Mouse (Mus musculus) heart, embryonic 13.5 days (tissue): Measurements from ENCODE around the gene Fam129b. TPM values are rescaled to one million over a fixed set of nuclear protein-coding genes. Genes with fewer than 3 reads are reported as not detected.

Source experiments
- ATAC-seq: fragments of 200-750 bp; cut with Nextera tagmentation; 2 replicates; pipeline ENCODE4 v1.8.0; 2017; ENCODE audit warnings: moderate TSS enrichment; ENCODE audit not compliant: insufficient number of reproducible peaks, low FRiP score, low TSS enrichment; ENCODE audit errors: extremely low read depth
- H3K27ac ChIP-seq: fragments of 300-500 bp; sonication (generic); replicated peaks from 2 replicates; pipeline ENCODE4 v1.5.1; 2015; ENCODE audit warnings: moderate library complexity, mild to moderate bottlenecking, inconsistent platforms
- H3K27me3 ChIP-seq: fragments of 300-500 bp; sonication (generic); replicated peaks from 2 replicates; pipeline ENCODE4 v1.6.1; 2015; ENCODE audit warnings: mild to moderate bottlenecking, inconsistent platforms
- H3K36me3 ChIP-seq: fragments of 300-500 bp; sonication (generic); 2 replicates; pipeline ENCODE4 v1.6.1; 2015; ENCODE audit warnings: mild to moderate bottlenecking, inconsistent platforms
- H3K4me1 ChIP-seq: fragments of 300-500 bp; sonication (generic); 2 replicates; pipeline ENCODE4 v1.6.1; 2015; ENCODE audit warnings: inconsistent platforms
- H3K4me2 ChIP-seq: fragments of 300-500 bp; sonication (generic); 2 replicates; pipeline ENCODE4 v1.6.1; 2015; ENCODE audit warnings: inconsistent platforms, mild to moderate bottlenecking, moderate library complexity
- H3K4me3 ChIP-seq: fragments of 300-500 bp; sonication (generic); 2 replicates; pipeline ENCODE4 v1.5.1; 2015; ENCODE audit warnings: moderate library complexity, mild to moderate bottlenecking, inconsistent platforms
- H3K9ac ChIP-seq: fragments of 300-500 bp; sonication (generic); 2 replicates; pipeline ENCODE4 v1.6.1; 2015; ENCODE audit warnings: inconsistent platforms, mild to moderate bottlenecking, moderate library complexity
- H3K9me3 ChIP-seq: fragments of 300-500 bp; sonication (generic); 2 replicates; pipeline ENCODE4 v1.6.1; 2016; ENCODE audit warnings: inconsistent platforms
- WGBS: fragments of 180-500 bp; shearing (Covaris S2); methylation state at CpG from one replicate; pipeline ENCODE4 v1.1.7; 2015; ENCODE audit warnings: mixed read lengths; 5-methylcytosine and 5-hydroxymethylcytosine counted together
- polyA plus RNA-seq: library from polyadenylated mRNA; unstranded; fragments of >200 nt; fragmentation: Nextera tagmentation; extraction: Ambion mirVana; gene quantifications from 2 replicates; pipeline ENCODE4 v1.2.1, GENCODE M21; 2015

Fam129b gene
- polyA plus RNA-seq, 1 experiment from 2014 or later, result 46.4 TPM

DNA sequence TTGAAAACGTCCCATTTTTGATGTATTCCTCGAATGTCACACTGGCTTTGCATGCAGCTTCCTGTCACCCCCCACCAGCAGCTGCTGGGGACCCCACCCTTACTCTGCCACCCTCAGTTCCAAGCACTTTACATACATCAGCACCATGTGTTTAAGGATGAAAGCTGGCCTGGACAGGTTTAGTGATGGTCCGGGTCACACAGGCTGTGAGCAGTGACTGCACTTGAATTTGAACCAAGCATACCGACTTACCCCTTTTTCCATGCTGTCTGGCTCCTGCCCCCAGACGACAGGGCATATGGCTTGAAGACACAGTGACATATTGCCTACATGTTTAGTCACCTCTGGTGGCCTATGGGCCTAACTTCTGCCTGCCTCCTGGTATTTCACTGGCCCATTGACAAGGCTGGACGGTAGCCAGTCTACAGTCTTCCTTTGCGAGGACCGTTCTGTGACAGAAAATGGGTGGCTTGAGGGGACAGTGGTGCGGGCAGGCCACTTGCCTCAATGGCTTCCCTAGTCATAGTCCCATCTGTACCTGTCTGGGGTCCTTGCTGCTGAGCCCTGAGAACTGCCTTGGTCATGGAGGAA lies 92.2 kb downstream of the Fam129b start:
- no peaks in the 10 kb centered on the region for H3K9me3 ChIP-seq
- 82% methylated on average over 9 of the region's 9 CpGs for WGBS
- peak overlapping the region; percentile 63 for H3K4me3 ChIP-seq
- H3K9ac ChIP-seq, result peak overlapping the region; percentile 85
- peak overlapping the region; percentile 93 for H3K4me2 ChIP-seq
- no peaks in the 10 kb centered on the region for H3K27me3 ChIP-seq
- peaks cover 64% of the 10 kb centered on the region for H3K4me1 ChIP-seq
- no peak for ATAC-seq
- peaks cover 29% of the 10 kb centered on the region for H3K36me3 ChIP-seq
- H3K27ac ChIP-seq, result peak overlapping the region; percentile 96

DNA sequence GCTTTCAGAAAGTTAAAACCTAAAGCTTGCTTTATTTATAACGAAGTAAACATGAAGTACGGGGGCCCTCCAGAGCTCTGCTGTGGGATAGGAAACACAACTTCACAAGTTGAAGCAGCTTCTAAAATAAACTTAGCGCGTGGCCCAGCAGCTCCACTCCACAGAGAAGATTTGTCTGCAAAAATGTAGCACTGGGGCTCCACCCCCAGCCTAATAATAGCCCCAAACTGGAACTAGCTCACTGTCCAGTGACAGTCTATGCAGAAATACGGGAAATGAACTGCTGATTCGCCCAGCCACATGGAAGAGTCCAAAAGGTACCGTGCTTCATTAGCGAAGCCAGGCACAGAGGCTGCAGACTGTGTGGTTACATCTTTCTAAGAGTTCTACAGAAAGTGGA lies 93.4 kb downstream of the Fam129b start:
- peaks cover 29% of the 10 kb centered on the region for H3K36me3 ChIP-seq
- H3K4me2 ChIP-seq, result peak overlapping the region; percentile 93
- H3K4me1 ChIP-seq, result peaks cover 52% of the 10 kb centered on the region
- no peaks in the 10 kb centered on the region for H3K27me3 ChIP-seq
- H3K9ac ChIP-seq, result peak overlapping the region; percentile 68
- peak overlapping the region; percentile 90 for H3K27ac ChIP-seq
- WGBS, result 54% methylated on average over 8 of the region's 8 CpGs
- ATAC-seq, result no peak
- H3K9me3 ChIP-seq, result no peaks in the 10 kb centered on the region
- H3K4me3 ChIP-seq, result peak overlapping the region; percentile 22

DNA sequence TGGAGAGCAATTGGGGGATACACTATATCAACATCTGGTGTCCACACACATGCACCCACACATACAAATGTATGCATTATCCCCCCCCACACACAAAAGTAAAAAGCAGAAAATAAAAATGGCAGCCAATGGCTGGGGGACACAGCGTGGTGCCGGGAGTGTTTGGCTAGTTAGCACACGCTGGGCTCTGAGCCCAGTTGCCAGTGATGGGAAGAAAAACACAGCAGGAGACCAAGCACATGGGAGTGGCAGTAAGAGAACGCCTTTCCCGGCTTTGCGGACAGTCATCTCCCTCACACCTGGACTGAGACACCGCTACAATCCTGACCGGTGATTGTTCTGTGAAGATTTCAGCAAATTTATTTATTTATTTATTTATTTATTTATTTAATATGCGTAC lies 95.3 kb downstream of the Fam129b start:
- H3K27ac ChIP-seq, result no peak overlapping the region
- no peak overlapping the region for H3K4me3 ChIP-seq
- H3K9ac ChIP-seq, result no peak overlapping the region
- no peaks in the 10 kb centered on the region for H3K27me3 ChIP-seq
- no peak overlapping the region for H3K4me2 ChIP-seq
- 54% methylated on average over 9 of the region's 9 CpGs for WGBS
- ATAC-seq, result no peak
- peaks cover 35% of the 10 kb centered on the region for H3K4me1 ChIP-seq
- H3K36me3 ChIP-seq, result peaks cover 38% of the 10 kb centered on the region
- H3K9me3 ChIP-seq, result no peaks in the 10 kb centered on the region

DNA sequence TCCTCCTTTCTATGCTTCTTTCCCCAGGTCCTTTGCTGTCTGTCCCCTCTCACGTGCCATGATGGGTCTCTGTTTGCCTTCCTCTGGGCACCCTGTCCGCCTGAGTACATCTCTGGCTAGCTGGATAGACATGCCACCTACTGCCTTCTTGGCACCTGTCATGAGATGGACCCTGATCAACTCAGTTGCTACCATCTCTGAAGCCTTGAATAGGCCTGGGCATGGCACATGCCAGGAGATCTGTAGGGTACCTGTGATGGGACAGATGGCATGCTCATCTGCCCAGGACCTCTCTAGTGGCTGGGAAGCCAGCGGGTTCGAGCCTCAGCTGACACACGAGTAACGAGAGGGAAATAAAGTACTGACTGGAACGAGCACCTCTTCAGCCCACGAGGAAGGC lies 98.3 kb downstream of the Fam129b start:
- no peak overlapping the region for H3K27ac ChIP-seq
- H3K9me3 ChIP-seq, result no peaks in the 10 kb centered on the region
- peaks cover 43% of the 10 kb centered on the region for H3K36me3 ChIP-seq
- 82% methylated on average over 8 of the region's 8 CpGs for WGBS
- no peak overlapping the region for H3K4me3 ChIP-seq
- peaks cover 14% of the 10 kb centered on the region for H3K4me1 ChIP-seq
- no peak for ATAC-seq
- no peak overlapping the region for H3K9ac ChIP-seq
- no peak overlapping the region for H3K4me2 ChIP-seq
- H3K27me3 ChIP-seq, result no peaks in the 10 kb centered on the region

Other genes starting within 250 kb of the Fam129b start
- 148 and 155 TPM in 2 replicates for gene Eng, start 229.5 kb upstream of the Fam129b start, polyA plus RNA-seq
- 19.0 and 21.3 TPM in 2 replicates for gene Fpgs, start 172.0 kb upstream of the Fam129b start, polyA plus RNA-seq
- 60.0 and 63.2 TPM in 2 replicates for gene Cdk9, start 163.0 kb upstream of the Fam129b start, polyA plus RNA-seq
- 33.0 and 34.1 TPM in 2 replicates for gene Sh2d3c, start 155.1 kb upstream of the Fam129b start, polyA plus RNA-seq
- 0.18 and 0.28 TPM in 2 replicates for gene 6330409D20Rik, start 135.1 kb upstream of the Fam129b start, polyA plus RNA-seq
- 37.0 and 40.0 TPM in 2 replicates for gene Tor2a, start 118.9 kb upstream of the Fam129b start, polyA plus RNA-seq
- gene Ttc16, start 100.5 kb upstream of the Fam129b start, polyA plus RNA-seq, result 0.11 and 0.17 TPM in 2 replicates
- gene Ptrh1, start 100.3 kb upstream of the Fam129b start, polyA plus RNA-seq, result 3.9 and 4.4 TPM in 2 replicates
- 0.20 and 0.45 TPM in 2 replicates for gene Cfap157, start 91.7 kb upstream of the Fam129b start, polyA plus RNA-seq
- gene Stxbp1, start 28.9 kb upstream of the Fam129b start, polyA plus RNA-seq, result 23.6 and 24.8 TPM in 2 replicates
- 108 and 112 TPM in 2 replicates for gene Rpl12, start 85.4 kb downstream of the Fam129b start, polyA plus RNA-seq
- 8.1 and 9.6 TPM in 2 replicates for gene Lrsam1, start 85.5 kb downstream of the Fam129b start, polyA plus RNA-seq
- gene Slc2a8, start 106.0 kb downstream of the Fam129b start, polyA plus RNA-seq, result 18.6 and 19.0 TPM in 2 replicates